Mouse (Mus musculus) urinary bladder, adult 2 months (tissue): ENCODE measurements around the gene Mpc1. TPM values are rescaled to one million over a fixed set of nuclear protein-coding genes. Genes with fewer than 3 reads are reported as not detected.
"Not testable (repeated sequence)": the region's sequence is repeated elsewhere in the genome, so short reads cannot be mapped to it uniquely, and the experiment has no call there.

Source experiments
- DNase-seq: peaks from one replicate; pipeline ENCODE4 v3.0.0; 2022; ENCODE audit warnings: low spot score
- polyA plus RNA-seq: library from polyadenylated mRNA; depleted of rRNA; stranded (reverse); fragments of >200 nt; gene quantifications from 2 replicates; pipeline ENCODE4 v1.2.3, GENCODE M21; 2012; rRNA removed

Gene Mpc1
- 233 and 289 TPM in 2 replicates for polyA plus RNA-seq

- DNase-seq: peak; percentile 40
Measured at GRCm38 (mm10) chr17:8282821-8283525, at the start of gene Mpc1. Mpc1 (plus strand) TSS chr17:8282904.

GRCm38 (mm10) chr17:8233618-8234214 is 49.0 kb upstream of the Mpc1 start:
- no peak for DNase-seq

- DNase-seq: no peak
Measured at GRCm38 (mm10) chr17:8234537-8234936, 48.2 kb upstream of the Mpc1 start.

- DNase-seq: no peak
Measured at GRCm38 (mm10) chr17:8235743-8236142, 47.0 kb upstream of the Mpc1 start, which contains the start of gene Ccr6. Ccr6 (plus strand) TSS chr17:8236043.

- no peak for DNase-seq
Measured at GRCm38 (mm10) chr17:8238012-8238710, 44.5 kb upstream of the Mpc1 start.

- DNase-seq: no peak
Measured at GRCm38 (mm10) chr17:8239561-8239960, 43.1 kb upstream of the Mpc1 start.

- no peak for DNase-seq
Measured at GRCm38 (mm10) chr17:8240517-8240916, 42.2 kb upstream of the Mpc1 start.

GRCm38 (mm10) chr17:8241645-8242044 is 41.1 kb upstream of the Mpc1 start:
- DNase-seq: no peak

- DNase-seq: no peak
Measured at GRCm38 (mm10) chr17:8242186-8242585, 40.5 kb upstream of the Mpc1 start.

GRCm38 (mm10) chr17:8244124-8244523 is 38.6 kb upstream of the Mpc1 start:
- no peak for DNase-seq

GRCm38 (mm10) chr17:8246102-8246754 is 36.5 kb upstream of the Mpc1 start:
- DNase-seq: no peak

- no peak for DNase-seq
Measured at GRCm38 (mm10) chr17:8251704-8252103, 31.0 kb upstream of the Mpc1 start.

GRCm38 (mm10) chr17:8254268-8254667 is 28.4 kb upstream of the Mpc1 start:
- no peak for DNase-seq

GRCm38 (mm10) chr17:8254914-8255313 is 27.8 kb upstream of the Mpc1 start:
- DNase-seq: no peak

GRCm38 (mm10) chr17:8255583-8255982 is 27.1 kb upstream of the Mpc1 start:
- DNase-seq: no peak

GRCm38 (mm10) chr17:8256982-8257381 is 25.7 kb upstream of the Mpc1 start:
- DNase-seq: no peak

- not testable (repeated sequence) for DNase-seq
Measured at GRCm38 (mm10) chr17:8264638-8265037, 18.1 kb upstream of the Mpc1 start.

GRCm38 (mm10) chr17:8272054-8272749 is 10.5 kb upstream of the Mpc1 start:
- DNase-seq: no peak

- DNase-seq: no peak
Measured at GRCm38 (mm10) chr17:8272951-8273350, 9.8 kb upstream of the Mpc1 start.

- DNase-seq: no peak
Measured at GRCm38 (mm10) chr17:8276071-8276470, 6.6 kb upstream of the Mpc1 start.

GRCm38 (mm10) chr17:8276680-8277079 is 6.0 kb upstream of the Mpc1 start:
- no peak for DNase-seq

- no peak for DNase-seq
Measured at GRCm38 (mm10) chr17:8277266-8277665, 5.4 kb upstream of the Mpc1 start.
